Mouse (Mus musculus): ENCODE results near the gene Serpine2.

The Serpine2 gene

GRCm38 (mm10) chr1:79819296-79819879 lies 41.6 kb downstream of the Serpine2 start:
- ATAC-seq (ENCODE audit: insufficient number of reproducible peaks, low FRiP score, low TSS enrichment): no peak

GRCm38 (mm10) chr1:79815446-79815845 lies 45.5 kb downstream of the Serpine2 start:
- no peak for ATAC-seq (ENCODE audit: insufficient number of reproducible peaks, low FRiP score, low TSS enrichment)

- no peak for ATAC-seq (ENCODE audit: insufficient number of reproducible peaks, low FRiP score, low TSS enrichment)
Observed at GRCm38 (mm10) chr1:79809447-79809846, 51.5 kb downstream of the Serpine2 start.

- ATAC-seq (ENCODE audit: insufficient number of reproducible peaks, low FRiP score, low TSS enrichment): no peak
Observed at GRCm38 (mm10) chr1:79806865-79807264, 54.1 kb downstream of the Serpine2 start.

GRCm38 (mm10) chr1:79803614-79804013 lies 57.4 kb downstream of the Serpine2 start:
- no peak for ATAC-seq (ENCODE audit: insufficient number of reproducible peaks, low FRiP score, low TSS enrichment)

- ATAC-seq (ENCODE audit: insufficient number of reproducible peaks, low FRiP score, low TSS enrichment): no peak
Observed at GRCm38 (mm10) chr1:79802858-79803427, 58.0 kb downstream of the Serpine2 start.

GRCm38 (mm10) chr1:79797084-79797483 lies 63.9 kb downstream of the Serpine2 start:
- ATAC-seq (ENCODE audit: insufficient number of reproducible peaks, low FRiP score, low TSS enrichment): no peak

- ATAC-seq (ENCODE audit: insufficient number of reproducible peaks, low FRiP score, low TSS enrichment): no peak
Observed at GRCm38 (mm10) chr1:79786267-79786927, 74.6 kb downstream of the Serpine2 start.

GRCm38 (mm10) chr1:79782433-79782832 lies 78.5 kb downstream of the Serpine2 start:
- ATAC-seq (ENCODE audit: insufficient number of reproducible peaks, low FRiP score, low TSS enrichment): no peak

- no peak for ATAC-seq (ENCODE audit: insufficient number of reproducible peaks, low FRiP score, low TSS enrichment)
Observed at GRCm38 (mm10) chr1:79778011-79778410, 83.0 kb downstream of the Serpine2 start.

GRCm38 (mm10) chr1:79775927-79776458 lies 85.0 kb downstream of the Serpine2 start, which contains the start of the genes Mrpl44 and Wdfy1:
Gene Mrpl44 (plus strand): TSS chr1:79776018.
Gene Wdfy1 (minus strand): TSS chr1:79776143.
- ATAC-seq (ENCODE audit: insufficient number of reproducible peaks, low FRiP score, low TSS enrichment): peak; percentile 97

GRCm38 (mm10) chr1:79774164-79774780 lies 86.7 kb downstream of the Serpine2 start:
- ATAC-seq (ENCODE audit: insufficient number of reproducible peaks, low FRiP score, low TSS enrichment): no peak

GRCm38 (mm10) chr1:79768231-79768630 lies 92.7 kb downstream of the Serpine2 start:
- ATAC-seq (ENCODE audit: insufficient number of reproducible peaks, low FRiP score, low TSS enrichment): no peak

- no peak for ATAC-seq (ENCODE audit: insufficient number of reproducible peaks, low FRiP score, low TSS enrichment)
Observed at GRCm38 (mm10) chr1:79764483-79764882, 96.5 kb downstream of the Serpine2 start.

GRCm38 (mm10) chr1:79764031-79764430 lies 96.9 kb downstream of the Serpine2 start:
- ATAC-seq (ENCODE audit: insufficient number of reproducible peaks, low FRiP score, low TSS enrichment): no peak

- no peak for ATAC-seq (ENCODE audit: insufficient number of reproducible peaks, low FRiP score, low TSS enrichment)
Observed at GRCm38 (mm10) chr1:79762282-79763250, 98.4 kb downstream of the Serpine2 start.

GRCm38 (mm10) chr1:79761917-79762271 lies 99.1 kb downstream of the Serpine2 start:
- peak; percentile 49 for ATAC-seq (ENCODE audit: insufficient number of reproducible peaks, low FRiP score, low TSS enrichment)

GRCm38 (mm10) chr1:79761106-79761916 lies 99.7 kb downstream of the Serpine2 start:
- peak; percentile 95 for ATAC-seq (ENCODE audit: insufficient number of reproducible peaks, low FRiP score, low TSS enrichment)

- ATAC-seq (ENCODE audit: insufficient number of reproducible peaks, low FRiP score, low TSS enrichment): no peak
Observed at GRCm38 (mm10) chr1:79760656-79761055, 100.3 kb downstream of the Serpine2 start.
